Mouse (Mus musculus): ENCODE data around the gene Cd93. TPM values are rescaled to one million over a fixed set of nuclear protein-coding genes. Genes with fewer than 3 reads are reported as not detected.

The Cd93 gene
- polyA plus RNA-seq, 1 experiment from 2014 or later: 17.1 TPM

DNA sequence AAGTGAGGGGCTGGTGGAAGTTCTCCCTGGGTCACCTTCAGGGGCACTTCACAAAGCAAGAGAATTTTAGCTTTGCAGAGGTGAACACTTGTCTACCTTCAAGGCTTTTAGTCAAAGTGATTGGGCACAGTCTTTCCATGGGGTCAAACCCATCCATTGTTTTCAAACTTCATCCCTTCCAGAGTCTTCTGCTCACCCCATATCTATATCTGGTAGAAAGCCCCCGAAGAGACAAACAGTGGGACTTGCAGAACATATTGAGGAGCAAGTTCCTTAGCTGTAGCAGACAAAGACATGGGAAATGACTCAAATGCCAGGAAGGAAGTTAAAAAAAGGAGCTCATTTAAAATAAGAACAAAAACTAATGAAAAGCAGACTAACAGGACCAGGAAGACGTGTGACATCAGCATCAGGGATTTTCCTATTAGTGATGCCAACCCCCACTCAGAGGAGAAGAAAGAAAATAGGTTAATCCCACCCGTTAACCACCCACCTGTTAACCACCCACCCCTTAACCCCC is 24.6 kb upstream of the Cd93 start:
- Histone ChIP-seq H3K9me3 (replicated peaks) (no peaks in the 10 kb centered on the region), H3K9ac (no peak overlapping the region), H3K36me3 (no peaks in the 10 kb centered on the region), H3K4me1 (peaks cover 6% of the 10 kb centered on the region; the same call in 1 of the 2 replicates), H3K27ac (peak overlapping the region; percentile 51; the same call in 1 of the 2 replicates), H3K27me3 (no peaks in the 10 kb centered on the region), H3K4me3 (replicated peaks) (no peak overlapping the region), H3K4me2 (no peak overlapping the region)
- no peak for ATAC-seq (replicated peaks; ENCODE audit: low FRiP score)
- 75% methylated on average over 3 of the region's 3 CpGs for WGBS

GRCm38 (mm10) chr2:148455341-148455740 is 12.0 kb upstream of the Cd93 start:
- Histone ChIP-seq H3K36me3 (no peaks in the 10 kb centered on the region), H3K4me1 (no peaks in the 10 kb centered on the region), H3K9me3 (replicated peaks) (no peaks in the 10 kb centered on the region), H3K4me2 (no peak overlapping the region), H3K27ac (no peak overlapping the region), H3K9ac (no peak overlapping the region), H3K27me3 (no peaks in the 10 kb centered on the region), H3K4me3 (replicated peaks) (no peak overlapping the region)
- no peak for ATAC-seq (replicated peaks; ENCODE audit: low FRiP score)

GRCm38 (mm10) chr2:148454014-148454542 is 10.7 kb upstream of the Cd93 start:
- 82% methylated on average over 4 of the region's 4 CpGs for WGBS
- Histone ChIP-seq H3K27me3 (no peaks in the 10 kb centered on the region), H3K4me1 (no peaks in the 10 kb centered on the region), H3K4me2 (no peak overlapping the region), H3K9ac (no peak overlapping the region), H3K9me3 (replicated peaks) (no peaks in the 10 kb centered on the region), H3K27ac (no peak overlapping the region), H3K36me3 (no peaks in the 10 kb centered on the region), H3K4me3 (replicated peaks) (no peak overlapping the region)
- ATAC-seq (replicated peaks; ENCODE audit: low FRiP score): no peak

DNA sequence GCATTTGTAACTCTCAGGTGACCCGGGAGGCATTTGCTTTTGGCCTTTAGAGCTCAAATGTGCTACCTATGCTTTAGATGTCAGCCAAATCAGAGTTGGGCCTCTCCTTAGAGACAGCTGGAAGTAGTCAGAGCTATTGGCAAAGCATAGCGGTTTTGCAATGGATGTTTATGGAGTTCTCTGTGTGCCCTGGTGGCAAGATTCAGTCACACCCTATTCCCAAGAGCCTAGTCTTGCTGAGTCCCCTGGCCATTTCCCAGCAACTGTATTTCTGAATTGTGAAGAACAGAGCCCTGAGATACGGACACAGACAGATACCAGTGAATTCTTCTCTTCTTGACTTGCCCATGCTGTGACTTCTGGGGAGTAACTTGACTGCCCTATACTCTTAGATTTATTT is 9.7 kb upstream of the Cd93 start:
- Histone ChIP-seq H3K9me3 (replicated peaks) (no peaks in the 10 kb centered on the region), H3K27me3 (no peaks in the 10 kb centered on the region), H3K27ac (no peak overlapping the region), H3K36me3 (no peaks in the 10 kb centered on the region), H3K4me1 (no peaks in the 10 kb centered on the region), H3K9ac (no peak overlapping the region), H3K4me3 (replicated peaks) (no peak overlapping the region), H3K4me2 (no peak overlapping the region)
- no peak for ATAC-seq (replicated peaks; ENCODE audit: low FRiP score)
- WGBS: 78% methylated on average over 3 of the region's 3 CpGs

GRCm38 (mm10) chr2:148451498-148451897 is 8.1 kb upstream of the Cd93 start:
- WGBS: 60% methylated on average over 5 of the region's 5 CpGs
- no peak overlapping the region for H3K4me3 ChIP-seq (replicated peaks)
- H3K9me3 ChIP-seq (replicated peaks): no peaks in the 10 kb centered on the region
- H3K4me2 ChIP-seq: no peak overlapping the region
- H3K27me3 ChIP-seq: no peaks in the 10 kb centered on the region
- H3K36me3 ChIP-seq: no peaks in the 10 kb centered on the region
- H3K9ac ChIP-seq: no peak overlapping the region
- no peaks in the 10 kb centered on the region for H3K4me1 ChIP-seq
- no peak overlapping the region for H3K27ac ChIP-seq
- ATAC-seq (replicated peaks; ENCODE audit: low FRiP score): no peak

DNA sequence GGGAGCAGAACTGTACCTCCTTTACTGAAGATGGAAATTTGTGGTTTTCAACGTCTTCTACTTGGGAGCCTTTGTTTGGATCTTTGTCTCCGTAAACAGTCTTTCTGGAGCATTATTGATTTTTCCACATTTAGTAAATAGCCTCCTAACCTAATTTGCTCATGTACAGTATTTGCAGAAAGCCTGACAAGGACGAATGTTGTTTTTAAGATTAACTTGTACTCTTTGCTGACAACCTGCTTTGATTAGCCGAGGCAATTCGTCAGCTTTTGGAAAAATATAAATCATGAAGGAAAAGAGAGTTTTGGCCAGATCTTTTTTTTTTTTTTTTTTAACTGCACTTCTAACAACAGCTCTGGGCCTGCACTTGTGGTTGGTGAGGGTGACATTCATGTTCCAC is 7.3 kb upstream of the Cd93 start:
- 67% methylated on average over 5 of the region's 5 CpGs for WGBS
- no peak overlapping the region for H3K27ac ChIP-seq
- H3K27me3 ChIP-seq: no peaks in the 10 kb centered on the region
- H3K4me2 ChIP-seq: no peak overlapping the region
- H3K9ac ChIP-seq: no peak overlapping the region
- H3K4me3 ChIP-seq (replicated peaks): no peak overlapping the region
- H3K36me3 ChIP-seq: no peaks in the 10 kb centered on the region
- H3K9me3 ChIP-seq (replicated peaks): no peaks in the 10 kb centered on the region
- H3K4me1 ChIP-seq: no peaks in the 10 kb centered on the region
- no peak for ATAC-seq (replicated peaks; ENCODE audit: low FRiP score)

DNA sequence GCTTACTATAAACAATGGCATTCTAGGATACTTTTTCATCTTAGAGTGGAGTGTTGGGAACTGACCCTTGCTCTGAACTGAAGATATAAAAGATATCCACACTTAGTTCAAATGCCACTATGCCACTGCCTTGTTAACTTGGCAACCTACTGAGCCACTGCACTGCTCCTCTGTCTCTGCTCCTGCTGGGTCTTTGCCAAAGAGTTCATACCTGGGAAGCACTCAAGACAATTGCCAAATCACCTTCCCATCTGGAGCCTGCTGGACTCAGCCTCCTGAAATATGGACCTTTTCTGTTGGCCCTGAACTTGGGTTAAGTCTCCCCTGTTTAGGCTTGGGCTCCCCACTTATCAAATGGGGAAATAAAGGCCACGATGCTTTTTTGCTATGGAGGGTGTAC is 6.3 kb upstream of the Cd93 start:
- Histone ChIP-seq H3K4me3 (replicated peaks) (no peak overlapping the region), H3K4me1 (no peaks in the 10 kb centered on the region), H3K4me2 (no peak overlapping the region), H3K9ac (no peak overlapping the region), H3K27ac (no peak overlapping the region), H3K36me3 (no peaks in the 10 kb centered on the region), H3K9me3 (replicated peaks) (no peaks in the 10 kb centered on the region), H3K27me3 (no peaks in the 10 kb centered on the region)
- no peak for ATAC-seq (replicated peaks; ENCODE audit: low FRiP score)
- WGBS: 88% methylated on average over 1 of the region's 1 CpGs

DNA sequence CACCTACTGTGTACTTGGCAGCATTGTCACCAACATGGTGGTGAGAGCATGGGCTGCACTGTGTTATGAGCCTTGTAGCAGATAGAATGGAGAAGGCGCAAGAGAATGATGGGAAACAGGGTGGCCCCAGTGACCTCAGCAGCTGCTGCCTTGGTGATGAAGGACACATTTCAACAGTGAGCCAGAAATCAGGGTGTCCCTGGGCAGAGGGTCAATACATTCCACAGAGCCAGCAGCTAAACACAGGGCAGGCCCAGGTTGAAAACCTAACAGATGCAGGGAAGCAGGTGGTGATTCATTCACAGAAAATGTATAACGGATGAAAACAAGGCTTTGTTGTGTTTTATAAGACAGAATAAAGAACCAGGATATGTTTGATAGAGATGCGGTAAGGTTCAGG is 3.1 kb upstream of the Cd93 start:
- 80% methylated on average over 3 of the region's 3 CpGs for WGBS
- no peak for ATAC-seq (replicated peaks; ENCODE audit: low FRiP score)

GRCm38 (mm10) chr2:148445616-148446015 is 2.3 kb upstream of the Cd93 start:
- Histone ChIP-seq H3K27me3 (no peaks in the 10 kb centered on the region), H3K4me2 (no peak overlapping the region), H3K9ac (no peak overlapping the region), H3K4me1 (peaks cover 8% of the 10 kb centered on the region), H3K4me3 (replicated peaks) (no peak overlapping the region), H3K36me3 (no peaks in the 10 kb centered on the region), H3K9me3 (replicated peaks) (no peaks in the 10 kb centered on the region), H3K27ac (no peak overlapping the region)
- no peak for ATAC-seq (replicated peaks; ENCODE audit: low FRiP score)
- 89% methylated on average over 1 of the region's 1 CpGs for WGBS

More for the DNA sequence above, 3.1 kb upstream of the Cd93 start:
- no peaks in the 10 kb centered on the region for H3K9me3 ChIP-seq (replicated peaks)
- no peak overlapping the region for H3K27ac ChIP-seq
- no peak overlapping the region for H3K4me3 ChIP-seq (replicated peaks)
- H3K36me3 ChIP-seq: no peaks in the 10 kb centered on the region
- H3K9ac ChIP-seq: no peak overlapping the region
- H3K27me3 ChIP-seq: no peaks in the 10 kb centered on the region
- H3K4me1 ChIP-seq: peaks cover 8% of the 10 kb centered on the region
- H3K4me2 ChIP-seq: no peak overlapping the region

GRCm38 (mm10) chr2:148444472-148444871 is 1.1 kb upstream of the Cd93 start:
- Histone ChIP-seq H3K9me3 (replicated peaks) (no peaks in the 10 kb centered on the region), H3K27me3 (no peaks in the 10 kb centered on the region), H3K4me3 (replicated peaks) (no peak overlapping the region), H3K9ac (no peak overlapping the region), H3K4me2 (no peak overlapping the region), H3K36me3 (no peaks in the 10 kb centered on the region), H3K27ac (peak overlapping the region; percentile 76; the same call in 1 of the 2 replicates), H3K4me1 (peaks cover 8% of the 10 kb centered on the region)
- 87% methylated on average over 1 of the region's 1 CpGs for WGBS
- ATAC-seq (replicated peaks; ENCODE audit: low FRiP score): no peak

- H3K9ac ChIP-seq: 0 out of 2 replicates have a peak overlapping the region, but pooled peaks have one; percentile 11
- H3K9me3 ChIP-seq (replicated peaks): no peaks in the 10 kb centered on the region
- H3K27me3 ChIP-seq: no peaks in the 10 kb centered on the region
- H3K4me3 ChIP-seq (replicated peaks): peak overlapping the region; percentile 36
- H3K36me3 ChIP-seq: no peaks in the 10 kb centered on the region
- 80% methylated on average over 4 of the region's 4 CpGs for WGBS
- peak overlapping the region; percentile 34 for H3K4me2 ChIP-seq
- no peak for ATAC-seq (replicated peaks; ENCODE audit: low FRiP score)
- peaks cover 8% of the 10 kb centered on the region for H3K4me1 ChIP-seq
- peak overlapping the region; percentile 76 for H3K27ac ChIP-seq
Observed at GRCm38 (mm10) chr2:148442710-148443109, 653 bp downstream of the Cd93 start.

DNA sequence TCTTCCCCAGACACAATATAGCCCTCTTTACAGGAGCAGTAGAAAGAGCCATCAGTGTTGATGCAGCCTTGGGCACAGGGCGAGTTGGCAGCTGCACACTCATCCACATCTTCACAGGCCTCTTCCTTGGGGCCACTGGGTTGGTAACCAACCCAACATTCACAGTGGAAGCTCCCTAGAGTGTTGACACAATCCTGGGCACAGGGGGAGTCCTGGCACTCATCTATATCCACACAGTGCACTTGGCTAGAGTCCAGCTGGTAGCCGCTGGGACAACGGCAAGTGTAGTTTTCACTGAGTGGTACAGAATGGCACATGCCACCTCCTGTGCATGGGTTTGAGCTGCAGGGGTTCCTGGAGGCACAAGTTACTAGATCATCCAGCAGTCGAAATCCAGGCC is 1.2 kb downstream of the Cd93 start:
- Histone ChIP-seq H3K4me3 (replicated peaks) (peak overlapping the region; percentile 36), H3K4me2 (peak overlapping the region; percentile 34), H3K9ac (no peak overlapping the region), H3K27me3 (no peaks in the 10 kb centered on the region), H3K9me3 (replicated peaks) (no peaks in the 10 kb centered on the region), H3K27ac (peak overlapping the region; percentile 76; the same call in 1 of the 2 replicates), H3K36me3 (no peaks in the 10 kb centered on the region), H3K4me1 (peaks cover 8% of the 10 kb centered on the region)
- no peak for ATAC-seq (replicated peaks; ENCODE audit: low FRiP score)
- WGBS: 73% methylated on average over 4 of the region's 4 CpGs

DNA sequence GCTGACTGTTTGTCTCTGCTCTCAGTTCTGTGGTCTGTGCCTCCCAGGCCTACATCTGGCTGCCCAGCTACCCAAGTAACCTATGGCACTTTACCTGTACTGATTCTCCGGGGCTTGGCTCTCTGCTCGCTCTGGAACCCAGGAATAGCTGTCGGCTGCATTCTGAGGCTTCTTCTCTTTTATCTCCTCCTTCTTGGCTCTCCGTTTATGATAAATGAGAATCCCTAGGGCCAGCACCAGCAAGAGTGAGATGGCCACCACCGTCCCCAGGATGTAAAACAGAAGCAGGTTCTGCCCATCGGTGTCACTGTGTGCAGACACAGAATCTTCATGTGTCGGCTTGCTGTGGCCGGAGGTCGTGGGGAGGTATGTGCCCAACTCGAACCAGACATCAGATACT is 1.9 kb downstream of the Cd93 start:
- peaks cover 8% of the 10 kb centered on the region for H3K4me1 ChIP-seq
- H3K27me3 ChIP-seq: no peaks in the 10 kb centered on the region
- ATAC-seq (replicated peaks; ENCODE audit: low FRiP score): no peak
- H3K36me3 ChIP-seq: no peaks in the 10 kb centered on the region
- no peaks in the 10 kb centered on the region for H3K9me3 ChIP-seq (replicated peaks)
- WGBS: 79% methylated on average over 10 of the region's 10 CpGs
- peak overlapping the region; percentile 36 for H3K4me3 ChIP-seq (replicated peaks)
- H3K9ac ChIP-seq: no peak overlapping the region
- peak overlapping the region; percentile 34 for H3K4me2 ChIP-seq
- peak overlapping the region; percentile 60; the same call in 1 of the 2 replicates for H3K27ac ChIP-seq

All from kidney, embryonic 15.5 days (tissue).